In genomic region chr6:31453735-31454134, GRCm38 (mm10) we compare ENCODE assay signal across 8 mouse cellular contexts. TPM values are rescaled to one million over a fixed set of nuclear protein-coding genes. Genes with fewer than 3 reads are reported as not detected.
DNase-seq lines count a peak whose midpoint lies in the region; ATAC-seq and TF ChIP-seq lines count a peak whose summit lies in the region.

No protein-coding gene starts in this region.

- in situ Hi-C loops in ES-E14 (cut with MboI; ENCODE audit: low sequenced_read_pairs in 2 of 2, unreplicated experiment in 2 of 2): no loop called here

- no peak overlapping the region for H3K27ac ChIP-seq in ES-E14 (ENCODE audit: insufficient read depth, low read depth, low read length, poor library complexity, severe bottlenecking)

- no peak for ATAC-seq in activated CD4-positive, CD25-positive, alpha-beta regulatory T cell, adult 4 months

- peak; percentile 65 for DNase-seq in cerebellum, adult 9-10 months
- DNase-seq in cerebellum, adult 8-10 months: no peak
- DNase-seq in left cerebral cortex, adult 11 months (ENCODE audit: low spot score): peak; percentile 53
- no peak for DNase-seq in left cerebral cortex, postnatal 36 days (ENCODE audit: low spot score in 2 of 2)
- DNase-seq in ES-E14 (ENCODE audit: low read depth, low spot score): peak; percentile 20
- peak; percentile 21 for DNase-seq in forelimb bud, embryonic 11.5 days (ENCODE audit: low read depth, low spot score)
- DNase-seq in mesoderm, embryonic 11.5 days (ENCODE audit: low read depth, low spot score): peak; percentile 29

- no peaks in the 10 kb centered on the region for H3K9me3 ChIP-seq in ES-E14 (ENCODE audit: control insufficient read depth, insufficient read depth, low read depth, low read length)

- no peaks in the 10 kb centered on the region for H3K4me1 ChIP-seq in ES-E14 (ENCODE audit: control insufficient read depth in 2 of 2, insufficient read depth in 2 of 2, low read length in 2 of 2, poor library complexity in 1 of 2)

- intact Hi-C loops in left cerebral cortex, postnatal 36 days (cut with DNase I): loop anchor here (10.0 kb wide), 1 partner anchor 379 kb away; no protein-coding TSS in a partner anchor

- H3K9ac ChIP-seq in ES-E14 (ENCODE audit: insufficient read depth, low read depth, low read length, poor library complexity, severe bottlenecking): no peak overlapping the region

- no peaks in the 10 kb centered on the region for H3K36me3 ChIP-seq in ES-E14 (ENCODE audit: control insufficient read depth, insufficient read depth, low read length, poor library complexity, severe bottlenecking)

- no peak overlapping the region for H3K4me3 ChIP-seq in ES-E14 (ENCODE audit: insufficient read depth in 1 of 2, low read depth in 1 of 2, low read length in 2 of 2, poor library complexity in 1 of 2, severe bottlenecking in 1 of 2)

TF ChIP-seq in ES-E14, 5 proteins besides CTCF, POLR2A, EP300 and RAD21:
- TF ChIP-seq HCFC1 (IDR thresholded peaks at IDR 0.05; ENCODE audit: borderline replicate concordance, insufficient read depth, low read length): no peak
- no peak for TF ChIP-seq CHD2 (IDR thresholded peaks at IDR 0.05; ENCODE audit: low read depth, low read length)
- TF ChIP-seq MAFK (IDR thresholded peaks at IDR 0.05; ENCODE audit: insufficient read depth, low read depth, low read length): no peak
- no peak for TF ChIP-seq ZNF384 (IDR thresholded peaks at IDR 0.05; ENCODE audit: low read depth, low read length)
- peak; percentile 63; the same call in 1 of the 2 replicates for TF ChIP-seq ZC3H11A (IDR thresholded peaks at IDR 0.05; ENCODE audit: borderline replicate concordance, low read depth, low read length)

RNA-seq across cellular contexts. Expression of gene Mkln1, which starts 55.2 kb away (rescaled TPM):
- 100 to 1,000 TPM; 138 to 151 TPM for total RNA-seq in left cerebral cortex, postnatal 36 days (2021)
- 50.5 and 78.0 TPM in 2 replicates for total RNA-seq in ES-E14 (2012; rRNA removed)
- 100 to 1,000 TPM; 325 to 326 TPM for polyA plus RNA-seq in activated CD4-positive, CD25-positive, alpha-beta regulatory T cell, adult 4 months (2017; shearing (Covaris generic))

Comparison
In these comparisons a context has a peak if more than half of its experiments do, and no peak if none do; other contexts are left out.
1. DNase-seq: peak in cerebellum, adult 9-10 months (single experiment), left cerebral cortex, adult 11 months (single experiment), ES-E14 (single experiment), forelimb bud, embryonic 11.5 days (single experiment) and mesoderm, embryonic 11.5 days (single experiment); none in cerebellum, adult 8-10 months (single experiment) and left cerebral cortex, postnatal 36 days (0 of 2).